Mouse (Mus musculus): ENCODE results near the gene Gm21366. TPM values are rescaled to one million over a fixed set of nuclear protein-coding genes. Genes with fewer than 3 reads are reported as not detected.
"Not testable (repeated sequence)": the region's sequence is repeated elsewhere in the genome, so short reads cannot be mapped to it uniquely, and the experiment has no call there.

The Gm21366 gene
- not detected in 2 replicates for polyA plus RNA-seq (2016; fragmentation: Nextera tagmentation; extraction: Ambion mirVana)

DNA sequence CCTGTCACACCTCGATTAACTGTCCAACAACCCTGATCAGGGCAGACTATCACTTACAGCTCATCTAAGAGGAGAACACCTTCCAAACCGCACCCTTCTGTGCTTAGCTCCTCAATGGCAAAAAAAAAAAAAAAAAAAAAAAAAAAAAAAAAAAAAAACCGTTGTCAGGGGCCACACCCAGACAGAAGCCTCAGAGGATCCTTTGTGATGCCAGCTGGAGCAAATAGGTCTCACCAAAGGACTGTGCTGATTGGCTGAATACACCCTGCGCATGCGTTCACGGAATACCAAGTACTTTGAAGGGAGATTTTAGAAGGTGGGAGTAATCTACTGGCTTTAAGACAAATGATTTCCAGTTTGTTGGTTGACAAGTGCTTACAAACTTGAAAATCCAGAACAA, at the start of gene Gm21366:
TSS of gene Gm21366 (minus strand) at position 101 of the 400 bp plus-strand sequence.
- WGBS: no CpG with 5 or more reads among the region's 6 CpGs
- H3K27me3 ChIP-seq (ENCODE audit: low read depth, poor library complexity, severe bottlenecking); DNase-seq (ENCODE audit: low spot score); H3K4me3 ChIP-seq; H3K27ac ChIP-seq (replicated peaks); H3K36me3 ChIP-seq; H3K9me3 ChIP-seq (replicated peaks); H3K4me1 ChIP-seq: not testable (repeated sequence)
